Mouse (Mus musculus): ENCODE measurements around the gene Meox1. TPM values are rescaled to one million over a fixed set of nuclear protein-coding genes. Genes with fewer than 3 reads are reported as not detected.

Meox1 gene
- total and polyA plus RNA-seq, 2 experiments from 2014 or later, result 0.69 to 2.0 TPM

- 72% methylated on average over 3 of the region's 3 CpGs for WGBS
- Histone ChIP-seq H3K4me3 (ENCODE audit: low read length) (no peak overlapping the region), H3K27me3 (ENCODE audit: insufficient read depth, low read length) (peaks cover 4% of the 10 kb centered on the region; the same call in 1 of the 2 replicates), H3K4me1 (ENCODE audit: insufficient read depth, low read length) (no peaks in the 10 kb centered on the region), H3K9ac (replicated peaks; ENCODE audit: low read length) (no peak overlapping the region), H3K27ac (no peak overlapping the region), H3K4me2 (ENCODE audit: low read depth, low read length) (no peak overlapping the region), H3K9me3 (ENCODE audit: low read length) (no peaks in the 10 kb centered on the region), H3K36me3 (ENCODE audit: insufficient read depth, low read length) (no peaks in the 10 kb centered on the region)
- ATAC-seq (no peak), DNase-seq (ENCODE audit: low spot score) (peak; percentile 17)
- 0 out of 2 replicates have a peak, but pooled peaks have one; percentile 26 for TF ChIP-seq CTCF (IDR thresholded peaks at IDR 0.05; ENCODE audit: low read depth)
These were observed 22.6 kb upstream of the Meox1 start for GRCm38 (mm10) chr11:101916772-101917171.

- DNase-seq (ENCODE audit: low spot score), result no peak
- peak; percentile 35 for TF ChIP-seq CTCF (IDR thresholded peaks at IDR 0.05; ENCODE audit: low read depth)
- H3K36me3 ChIP-seq (ENCODE audit: insufficient read depth, low read length), result no peaks in the 10 kb centered on the region
These were observed 19.4 kb upstream of the Meox1 start for GRCm38 (mm10) chr11:101913591-101913990.

GRCm38 (mm10) chr11:101911855-101912579, 17.8 kb upstream of the Meox1 start:
- Histone ChIP-seq H3K36me3 (ENCODE audit: insufficient read depth, low read length) (no peaks in the 10 kb centered on the region), H3K27me3 (ENCODE audit: insufficient read depth, low read length) (peaks cover 7% of the 10 kb centered on the region; the same call in 1 of the 2 replicates), H3K27ac (no peak overlapping the region), H3K4me1 (ENCODE audit: insufficient read depth, low read length) (no peaks in the 10 kb centered on the region), H3K9me3 (ENCODE audit: low read length) (no peaks in the 10 kb centered on the region), H3K4me3 (ENCODE audit: low read length) (no peak overlapping the region), H3K4me2 (ENCODE audit: low read depth, low read length) (no peak overlapping the region), H3K9ac (replicated peaks; ENCODE audit: low read length) (no peak overlapping the region)
- 80% methylated on average over 4 of the region's 4 CpGs for WGBS
- ATAC-seq (no peak), DNase-seq (ENCODE audit: low spot score) (no peak)
- peak; percentile 52 for TF ChIP-seq CTCF (IDR thresholded peaks at IDR 0.05; ENCODE audit: low read depth)

More at GRCm38 (mm10) chr11:101913591-101913990, 19.4 kb upstream of the Meox1 start:
- no peaks in the 10 kb centered on the region for H3K4me1 ChIP-seq (ENCODE audit: insufficient read depth, low read length)
- ATAC-seq, result no peak
- H3K4me3 ChIP-seq (ENCODE audit: low read length), result no peak overlapping the region
- no peaks in the 10 kb centered on the region for H3K9me3 ChIP-seq (ENCODE audit: low read length)
- H3K27ac ChIP-seq, result no peak overlapping the region
- H3K27me3 ChIP-seq (ENCODE audit: insufficient read depth, low read length), result peaks cover 7% of the 10 kb centered on the region; the same call in 1 of the 2 replicates
- H3K9ac ChIP-seq (replicated peaks; ENCODE audit: low read length), result no peak overlapping the region
- 67% methylated on average over 8 of the region's 8 CpGs for WGBS
- no peak overlapping the region for H3K4me2 ChIP-seq (ENCODE audit: low read depth, low read length)

- ATAC-seq (0 out of 2 replicates have a peak, but pooled peaks have one; percentile 37), DNase-seq (ENCODE audit: low spot score) (peak; percentile 85)
- peak; percentile 91 for TF ChIP-seq CTCF (IDR thresholded peaks at IDR 0.05; ENCODE audit: low read depth)
- no peaks in the 10 kb centered on the region for H3K9me3 ChIP-seq (ENCODE audit: low read length)
- no peaks in the 10 kb centered on the region for H3K36me3 ChIP-seq (ENCODE audit: insufficient read depth, low read length)
- H3K9ac ChIP-seq (replicated peaks; ENCODE audit: low read length), result no peak overlapping the region
- H3K27ac ChIP-seq, result no peak overlapping the region
- peaks cover 3% of the 10 kb centered on the region; the same call in 1 of the 2 replicates for H3K27me3 ChIP-seq (ENCODE audit: insufficient read depth, low read length)
- no peaks in the 10 kb centered on the region for H3K4me1 ChIP-seq (ENCODE audit: insufficient read depth, low read length)
- 27% methylated on average over 21 of the region's 21 CpGs for WGBS
- no peak overlapping the region for H3K4me3 ChIP-seq (ENCODE audit: low read length)
- H3K4me2 ChIP-seq (ENCODE audit: low read depth, low read length), result no peak overlapping the region
These were observed 16.2 kb upstream of the Meox1 start for GRCm38 (mm10) chr11:101910230-101910946.

GRCm38 (mm10) chr11:101908777-101909176, 14.6 kb upstream of the Meox1 start:
- Histone ChIP-seq H3K36me3 (ENCODE audit: insufficient read depth, low read length) (no peaks in the 10 kb centered on the region), H3K4me2 (ENCODE audit: low read depth, low read length) (no peak overlapping the region), H3K27me3 (ENCODE audit: insufficient read depth, low read length) (peaks cover 3% of the 10 kb centered on the region; the same call in 1 of the 2 replicates), H3K9me3 (ENCODE audit: low read length) (no peaks in the 10 kb centered on the region), H3K4me1 (ENCODE audit: insufficient read depth, low read length) (no peaks in the 10 kb centered on the region), H3K4me3 (ENCODE audit: low read length) (no peak overlapping the region), H3K27ac (no peak overlapping the region), H3K9ac (replicated peaks; ENCODE audit: low read length) (no peak overlapping the region)
- WGBS, result 54% methylated on average over 6 of the region's 6 CpGs
- DNase-seq (ENCODE audit: low spot score) (no peak), ATAC-seq (no peak)
- TF ChIP-seq CTCF (IDR thresholded peaks at IDR 0.05; ENCODE audit: low read depth), result no peak

GRCm38 (mm10) chr11:101905115-101905514, 10.9 kb upstream of the Meox1 start:
- no peaks in the 10 kb centered on the region for H3K4me1 ChIP-seq (ENCODE audit: insufficient read depth, low read length)
- H3K4me2 ChIP-seq (ENCODE audit: low read depth, low read length), result no peak overlapping the region
- WGBS, result 24% methylated on average over 13 of the region's 13 CpGs
- TF ChIP-seq CTCF (IDR thresholded peaks at IDR 0.05; ENCODE audit: low read depth), result peak; percentile 93
- H3K36me3 ChIP-seq (ENCODE audit: insufficient read depth, low read length), result no peaks in the 10 kb centered on the region
- H3K4me3 ChIP-seq (ENCODE audit: low read length), result no peak overlapping the region
- peak; percentile 86 for DNase-seq (ENCODE audit: low spot score)
- no peak overlapping the region for H3K27ac ChIP-seq
- no peak overlapping the region for H3K9ac ChIP-seq (replicated peaks; ENCODE audit: low read length)
- H3K9me3 ChIP-seq (ENCODE audit: low read length), result no peaks in the 10 kb centered on the region
- peak; percentile 69; the same call in 1 of the 2 replicates for ATAC-seq
- no peaks in the 10 kb centered on the region; the same call in 1 of the 2 replicates for H3K27me3 ChIP-seq (ENCODE audit: insufficient read depth, low read length)

All from hindbrain, postnatal 0 days (tissue).